Mouse (Mus musculus): ENCODE data around the gene Dlg1.
A peak's percentile ranks its signal among the peaks of the same experiment; 100 is the strongest.

GRCm38 (mm10) chr16:31898546-31899326, 235.5 kb downstream of the Dlg1 start:
- TF ChIP-seq CTCF (IDR thresholded peaks at IDR 0.05; ENCODE audit: extremely low read depth, insufficient read depth, low read length) (no peak), POLR2A (IDR thresholded peaks at IDR 0.05; ENCODE audit: extremely low read depth, insufficient read depth, low read length) (0 out of 2 replicates have a peak, but pooled peaks have one; percentile 14)
